Mouse (Mus musculus) megakaryocyte, embryonic 14.5 days (primary cell): ENCODE data around the gene Rptor.

Experiments used
- FLI1 ChIP-seq: IDR thresholded peaks from 2 replicates; pipeline ENCODE4 v1.6.1; 2012; ENCODE audit warnings: low read length, inconsistent platforms, mixed read lengths
- GATA1 ChIP-seq: IDR thresholded peaks from 3 replicates; pipeline ENCODE4 v1.6.1; 2012; ENCODE audit warnings: mixed read lengths, low read length, inconsistent platforms, borderline replicate concordance

DNA sequence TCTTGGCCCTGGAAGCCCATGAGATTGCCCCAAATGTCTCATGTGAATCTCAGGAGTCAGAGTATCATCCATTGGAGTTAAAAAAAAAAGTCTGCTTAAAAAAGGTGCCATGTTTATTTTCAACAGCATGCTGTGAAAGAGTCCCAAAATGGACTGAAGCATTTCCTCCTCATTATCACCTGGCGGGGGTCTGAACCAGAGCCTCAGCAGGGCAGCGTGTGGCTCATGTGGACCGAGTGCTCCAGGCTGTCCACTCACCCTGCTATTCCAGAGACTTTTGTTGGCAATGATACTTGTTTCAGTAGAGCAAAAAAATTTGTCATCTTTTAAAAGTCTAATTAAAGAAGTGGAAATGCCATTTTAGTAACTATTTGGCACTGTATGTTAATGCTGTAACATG is 9.5 kb downstream of the Rptor start:
- TF ChIP-seq GATA1 (no peak), FLI1 (no peak)
